Mouse (Mus musculus): Measurements from ENCODE around the gene Dedd2. TPM values are rescaled to one million over a fixed set of nuclear protein-coding genes. Genes with fewer than 3 reads are reported as not detected.

Dedd2 gene
- total and polyA plus RNA-seq, 2 experiments from 2014 or later = 9.5 to 33.8 TPM

GRCm38 (mm10) chr7:25151916-25152556 is 68.4 kb downstream of the Dedd2 start:
- Histone ChIP-seq H3K9ac (replicated peaks; ENCODE audit: low read depth, low read length) (no peak overlapping the region), H3K4me3 (ENCODE audit: low read depth, low read length) (no peak overlapping the region), H3K36me3 (replicated peaks; ENCODE audit: control insufficient read depth, insufficient read depth, low read length) (no peaks in the 10 kb centered on the region), H3K4me2 (ENCODE audit: low read depth, low read length) (no peak overlapping the region), H3K4me1 (ENCODE audit: control insufficient read depth, insufficient read depth) (no peaks in the 10 kb centered on the region), H3K27ac (ENCODE audit: low read depth) (no peak overlapping the region), H3K9me3 (replicated peaks; ENCODE audit: control insufficient read depth, low read length) (no peaks in the 10 kb centered on the region), H3K27me3 (ENCODE audit: control insufficient read depth, insufficient read depth, low read length) (peaks cover 65% of the 10 kb centered on the region)
- WGBS = 41% methylated on average over 10 of the region's 10 CpGs
- ATAC-seq (ENCODE audit: insufficient read depth, low read depth) (no peak), DNase-seq (ENCODE audit: low spot score) (no peak)
- TF ChIP-seq CTCF (IDR thresholded peaks at IDR 0.05; ENCODE audit: low read depth) = no peak
- no peak for TF ChIP-seq EP300 (IDR thresholded peaks at IDR 0.05; ENCODE audit: low read depth)

GRCm38 (mm10) chr7:25151009-25151408 is 69.4 kb downstream of the Dedd2 start:
- Histone ChIP-seq H3K9ac (replicated peaks; ENCODE audit: low read depth, low read length) (no peak overlapping the region), H3K4me1 (ENCODE audit: control insufficient read depth, insufficient read depth) (no peaks in the 10 kb centered on the region), H3K27me3 (ENCODE audit: control insufficient read depth, insufficient read depth, low read length) (peaks cover 60% of the 10 kb centered on the region), H3K9me3 (replicated peaks; ENCODE audit: control insufficient read depth, low read length) (no peaks in the 10 kb centered on the region), H3K36me3 (replicated peaks; ENCODE audit: control insufficient read depth, insufficient read depth, low read length) (no peaks in the 10 kb centered on the region), H3K27ac (ENCODE audit: low read depth) (no peak overlapping the region), H3K4me2 (ENCODE audit: low read depth, low read length) (no peak overlapping the region), H3K4me3 (ENCODE audit: low read depth, low read length) (no peak overlapping the region)
- DNase-seq (ENCODE audit: low spot score) (no peak), ATAC-seq (ENCODE audit: insufficient read depth, low read depth) (no peak)
- WGBS = 3% methylated on average over 6 of the region's 7 CpGs
- TF ChIP-seq EP300 (IDR thresholded peaks at IDR 0.05; ENCODE audit: low read depth) (no peak), CTCF (IDR thresholded peaks at IDR 0.05; ENCODE audit: low read depth) (no peak)

- H3K4me1 ChIP-seq (ENCODE audit: control insufficient read depth, insufficient read depth) = no peaks in the 10 kb centered on the region
- TF ChIP-seq EP300 (IDR thresholded peaks at IDR 0.05; ENCODE audit: low read depth) (no peak), CTCF (IDR thresholded peaks at IDR 0.05; ENCODE audit: low read depth) (no peak)
- no peak overlapping the region for H3K4me2 ChIP-seq (ENCODE audit: low read depth, low read length)
- no peak overlapping the region for H3K4me3 ChIP-seq (ENCODE audit: low read depth, low read length)
- DNase-seq (ENCODE audit: low spot score) = no peak
- H3K9me3 ChIP-seq (replicated peaks; ENCODE audit: control insufficient read depth, low read length) = no peaks in the 10 kb centered on the region
- no peaks in the 10 kb centered on the region for H3K36me3 ChIP-seq (replicated peaks; ENCODE audit: control insufficient read depth, insufficient read depth, low read length)
- H3K27ac ChIP-seq (ENCODE audit: low read depth) = no peak overlapping the region
- H3K27me3 ChIP-seq (ENCODE audit: control insufficient read depth, insufficient read depth, low read length) = peaks cover 53% of the 10 kb centered on the region
- ATAC-seq (ENCODE audit: insufficient read depth, low read depth) = no peak
- no peak overlapping the region for H3K9ac ChIP-seq (replicated peaks; ENCODE audit: low read depth, low read length)
- WGBS = 3% methylated on average over 12 of the region's 18 CpGs
Observed at GRCm38 (mm10) chr7:25150151-25150663, 70.2 kb downstream of the Dedd2 start.

Small RNA genes lying within 50 kb of the gene (microRNA-seq; reads per million reads assigned to microRNA genes)
- not detected for gene Mir7048

Other genes starting within 250 kb of the Dedd2 start
- 609 and 633 TPM in 2 replicates for gene Rabac1, start 247.9 kb downstream of the Dedd2 start, total RNA-seq (2014; rRNA removed; ENCODE audit: low replicate concordance)
- 357 and 362 TPM in 2 replicates for gene Rabac1, start 247.9 kb downstream of the Dedd2 start, polyA plus RNA-seq (2015; fragmentation: Nextera tagmentation; extraction: Ambion mirVana)
- 0.04 TPM in 1 of 2 replicates, not detected in the other for gene Atp1a3, start 214.7 kb downstream of the Dedd2 start, total RNA-seq (2014; rRNA removed; ENCODE audit: low replicate concordance)
- 0.12 and 0.30 TPM in 2 replicates for gene Atp1a3, start 214.7 kb downstream of the Dedd2 start, polyA plus RNA-seq (2015; fragmentation: Nextera tagmentation; extraction: Ambion mirVana)
- 16.2 and 21.5 TPM in 2 replicates for gene Grik5, start 148.3 kb downstream of the Dedd2 start, total RNA-seq (2014; rRNA removed; ENCODE audit: low replicate concordance)
- 1.5 and 1.6 TPM in 2 replicates for gene Grik5, start 148.3 kb downstream of the Dedd2 start, polyA plus RNA-seq (2015; fragmentation: Nextera tagmentation; extraction: Ambion mirVana)
- 9.8 and 12.0 TPM in 2 replicates for gene Zfp574, start 148.0 kb downstream of the Dedd2 start, total RNA-seq (2014; rRNA removed; ENCODE audit: low replicate concordance)
- gene Zfp574, start 148.0 kb downstream of the Dedd2 start, polyA plus RNA-seq (2015; fragmentation: Nextera tagmentation; extraction: Ambion mirVana) = 11.2 and 11.6 TPM in 2 replicates
- under 0.01 and 0.15 TPM in 2 replicates for gene Pou2f2, start 40.9 kb downstream of the Dedd2 start, total RNA-seq (2014; rRNA removed; ENCODE audit: low replicate concordance)
- 0.25 and 0.26 TPM in 2 replicates for gene Pou2f2, start 40.9 kb downstream of the Dedd2 start, polyA plus RNA-seq (2015; fragmentation: Nextera tagmentation; extraction: Ambion mirVana)
- 6.6 and 6.8 TPM in 2 replicates for gene Zfp526, start 810 bp upstream of the Dedd2 start, total RNA-seq (2014; rRNA removed; ENCODE audit: low replicate concordance)
- 1.2 and 1.4 TPM in 2 replicates for gene Zfp526, start 810 bp upstream of the Dedd2 start, polyA plus RNA-seq (2015; fragmentation: Nextera tagmentation; extraction: Ambion mirVana)
- 62.1 and 64.7 TPM in 2 replicates for gene Gsk3a, start 17.2 kb upstream of the Dedd2 start, total RNA-seq (2014; rRNA removed; ENCODE audit: low replicate concordance)
- 5.3 and 5.9 TPM in 2 replicates for gene Gsk3a, start 17.2 kb upstream of the Dedd2 start, polyA plus RNA-seq (2015; fragmentation: Nextera tagmentation; extraction: Ambion mirVana)
- 41.4 and 66.8 TPM in 2 replicates for gene Erf, start 30.1 kb upstream of the Dedd2 start, total RNA-seq (2014; rRNA removed; ENCODE audit: low replicate concordance)
- 6.5 and 7.0 TPM in 2 replicates for gene Erf, start 30.1 kb upstream of the Dedd2 start, polyA plus RNA-seq (2015; fragmentation: Nextera tagmentation; extraction: Ambion mirVana)
- 57.2 and 63.0 TPM in 2 replicates for gene Cic, start 47.1 kb upstream of the Dedd2 start, total RNA-seq (2014; rRNA removed; ENCODE audit: low replicate concordance)
- 15.7 and 16.9 TPM in 2 replicates for gene Cic, start 47.1 kb upstream of the Dedd2 start, polyA plus RNA-seq (2015; fragmentation: Nextera tagmentation; extraction: Ambion mirVana)
- gene Pafah1b3, start 77.4 kb upstream of the Dedd2 start, total RNA-seq (2014; rRNA removed; ENCODE audit: low replicate concordance) = 83.9 and 161 TPM in 2 replicates
- 57.3 and 61.5 TPM in 2 replicates for gene Pafah1b3, start 77.4 kb upstream of the Dedd2 start, polyA plus RNA-seq (2015; fragmentation: Nextera tagmentation; extraction: Ambion mirVana)
- gene Prr19, start 80.8 kb upstream of the Dedd2 start, total RNA-seq (2014; rRNA removed; ENCODE audit: low replicate concordance) = not detected in 2 replicates
- not detected in 2 replicates for gene Prr19, start 80.8 kb upstream of the Dedd2 start, polyA plus RNA-seq (2015; fragmentation: Nextera tagmentation; extraction: Ambion mirVana)
- gene Tmem145, start 85.5 kb upstream of the Dedd2 start, total RNA-seq (2014; rRNA removed; ENCODE audit: low replicate concordance) = not detected in 2 replicates
- gene Tmem145, start 85.5 kb upstream of the Dedd2 start, polyA plus RNA-seq (2015; fragmentation: Nextera tagmentation; extraction: Ambion mirVana) = not detected in 2 replicates
- 17.7 and 22.5 TPM in 2 replicates for gene Megf8, start 96.5 kb upstream of the Dedd2 start, total RNA-seq (2014; rRNA removed; ENCODE audit: low replicate concordance)
- gene Megf8, start 96.5 kb upstream of the Dedd2 start, polyA plus RNA-seq (2015; fragmentation: Nextera tagmentation; extraction: Ambion mirVana) = 4.3 and 4.4 TPM in 2 replicates
- gene Cnfn, start 149.1 kb upstream of the Dedd2 start, total RNA-seq (2014; rRNA removed; ENCODE audit: low replicate concordance) = not detected in 2 replicates
- not detected in 2 replicates for gene Cnfn, start 149.1 kb upstream of the Dedd2 start, polyA plus RNA-seq (2015; fragmentation: Nextera tagmentation; extraction: Ambion mirVana)
- gene Lipe, start 178.1 kb upstream of the Dedd2 start, total RNA-seq (2014; rRNA removed; ENCODE audit: low replicate concordance) = 23.5 and 31.1 TPM in 2 replicates
- gene Lipe, start 178.1 kb upstream of the Dedd2 start, polyA plus RNA-seq (2015; fragmentation: Nextera tagmentation; extraction: Ambion mirVana) = 19.3 and 21.5 TPM in 2 replicates
- gene Cxcl17, start 192.3 kb upstream of the Dedd2 start, total RNA-seq (2014; rRNA removed; ENCODE audit: low replicate concordance) = not detected in 2 replicates
- 0.42 and 1.1 TPM in 2 replicates for gene Cxcl17, start 192.3 kb upstream of the Dedd2 start, polyA plus RNA-seq (2015; fragmentation: Nextera tagmentation; extraction: Ambion mirVana)